Mouse (Mus musculus): Measurements from ENCODE around the gene Olfr90. TPM values are rescaled to one million over a fixed set of nuclear protein-coding genes. Genes with fewer than 3 reads are reported as not detected.

Gene Olfr90
- polyA plus RNA-seq, 1 experiment, result not detected

- peaks cover 46% of the 10 kb centered on the region for H3K36me3 ChIP-seq (ENCODE audit: control insufficient read depth, insufficient read depth)
- no peak for TF ChIP-seq POLR2A (IDR thresholded peaks at IDR 0.05; ENCODE audit: insufficient read length, low read depth)
- TF ChIP-seq REST (IDR thresholded peaks at IDR 0.05; ENCODE audit: insufficient read depth, insufficient read length), result no peak
- TF ChIP-seq MAX (IDR thresholded peaks at IDR 0.05; ENCODE audit: low read depth), result no peak
- no peak for TF ChIP-seq E2F4 (IDR thresholded peaks at IDR 0.05; ENCODE audit: insufficient read depth)
- TF ChIP-seq SRF (IDR thresholded peaks at IDR 0.05; ENCODE audit: control insufficient read depth, insufficient read length, low read depth), result no peak
- TF ChIP-seq CEBPB (IDR thresholded peaks at IDR 0.05; ENCODE audit: insufficient read depth, poor library complexity, severe bottlenecking), result no peak
- no peak for TF ChIP-seq USF1 (IDR thresholded peaks at IDR 0.05; ENCODE audit: low read depth)
- no peak for TF ChIP-seq MYOG (IDR thresholded peaks at IDR 0.05; ENCODE audit: control insufficient read depth in 1 of 3, insufficient read depth in 1 of 3, insufficient read length in 2 of 3, low read depth in 2 of 3)
- no peak for TF ChIP-seq TCF12 (IDR thresholded peaks at IDR 0.05; ENCODE audit: insufficient read depth, poor library complexity, severe bottlenecking)
- no peak for TF ChIP-seq POLR2AphosphoS2 (IDR thresholded peaks at IDR 0.05; ENCODE audit: insufficient read length, low read depth)
- no peak for TF ChIP-seq TCF3 (IDR thresholded peaks at IDR 0.05; ENCODE audit: insufficient read length, low read depth)
- TF ChIP-seq MYOD1 (IDR thresholded peaks at IDR 0.05; ENCODE audit: control insufficient read depth in 1 of 3, insufficient read length in 2 of 3, low read depth in 2 of 3), result no peak
- no peaks in the 10 kb centered on the region for H3K27me3 ChIP-seq (ENCODE audit: control insufficient read depth, insufficient read depth, insufficient read length)
- no peak overlapping the region for H3ac ChIP-seq (ENCODE audit: control insufficient read depth, insufficient read length)
- H3K4me2 ChIP-seq (ENCODE audit: low read depth), result no peak overlapping the region
- no peaks in the 10 kb centered on the region for H3K79me2 ChIP-seq (ENCODE audit: control insufficient read depth, insufficient read depth)
- H3K4me3 ChIP-seq, result no peak overlapping the region
Measured at GRCm38 (mm10) chr17:37063686-37064495, 24.4 kb downstream of the Olfr90 start.

GRCm38 (mm10) chr17:37063063-37063462 is 25.2 kb downstream of the Olfr90 start:
- Histone ChIP-seq H3K4me3 (no peak overlapping the region), H3K27me3 (ENCODE audit: control insufficient read depth, insufficient read depth, insufficient read length) (no peaks in the 10 kb centered on the region), H3K79me2 (ENCODE audit: control insufficient read depth, insufficient read depth) (no peaks in the 10 kb centered on the region), H3ac (ENCODE audit: control insufficient read depth, insufficient read length) (no peak overlapping the region), H3K4me2 (ENCODE audit: low read depth) (no peak overlapping the region), H3K36me3 (ENCODE audit: control insufficient read depth, insufficient read depth) (peaks cover 46% of the 10 kb centered on the region)
- no peak for TF ChIP-seq POLR2A (IDR thresholded peaks at IDR 0.05; ENCODE audit: insufficient read length, low read depth)
- no peak for TF ChIP-seq MYOD1 (IDR thresholded peaks at IDR 0.05; ENCODE audit: control insufficient read depth in 1 of 3, insufficient read length in 2 of 3, low read depth in 2 of 3)
- no peak for TF ChIP-seq TCF3 (IDR thresholded peaks at IDR 0.05; ENCODE audit: insufficient read length, low read depth)
- TF ChIP-seq MYOG (IDR thresholded peaks at IDR 0.05; ENCODE audit: control insufficient read depth in 1 of 3, insufficient read depth in 1 of 3, insufficient read length in 2 of 3, low read depth in 2 of 3), result no peak
- no peak for TF ChIP-seq POLR2AphosphoS2 (IDR thresholded peaks at IDR 0.05; ENCODE audit: insufficient read length, low read depth)
- TF ChIP-seq TCF12 (IDR thresholded peaks at IDR 0.05; ENCODE audit: insufficient read depth, poor library complexity, severe bottlenecking), result no peak

GRCm38 (mm10) chr17:37062101-37062641 is 26.1 kb downstream of the Olfr90 start:
- TF ChIP-seq E2F4 (IDR thresholded peaks at IDR 0.05; ENCODE audit: insufficient read depth), result no peak
- TF ChIP-seq SRF (IDR thresholded peaks at IDR 0.05; ENCODE audit: control insufficient read depth, insufficient read length, low read depth), result no peak
- no peak for TF ChIP-seq REST (IDR thresholded peaks at IDR 0.05; ENCODE audit: insufficient read depth, insufficient read length)
- no peak for TF ChIP-seq TCF3 (IDR thresholded peaks at IDR 0.05; ENCODE audit: insufficient read length, low read depth)
- TF ChIP-seq MYOG (IDR thresholded peaks at IDR 0.05; ENCODE audit: control insufficient read depth in 1 of 3, insufficient read depth in 1 of 3, insufficient read length in 2 of 3, low read depth in 2 of 3), result no peak
- TF ChIP-seq POLR2AphosphoS2 (IDR thresholded peaks at IDR 0.05; ENCODE audit: insufficient read length, low read depth), result no peak
- TF ChIP-seq MAX (IDR thresholded peaks at IDR 0.05; ENCODE audit: low read depth), result no peak
- TF ChIP-seq MYOD1 (IDR thresholded peaks at IDR 0.05; ENCODE audit: control insufficient read depth in 1 of 3, insufficient read length in 2 of 3, low read depth in 2 of 3), result no peak
- TF ChIP-seq CEBPB (IDR thresholded peaks at IDR 0.05; ENCODE audit: insufficient read depth, poor library complexity, severe bottlenecking), result no peak
- TF ChIP-seq POLR2A (IDR thresholded peaks at IDR 0.05; ENCODE audit: insufficient read length, low read depth), result no peak
- TF ChIP-seq TCF12 (IDR thresholded peaks at IDR 0.05; ENCODE audit: insufficient read depth, poor library complexity, severe bottlenecking), result no peak
- no peak for TF ChIP-seq USF1 (IDR thresholded peaks at IDR 0.05; ENCODE audit: low read depth)
- H3ac ChIP-seq (ENCODE audit: control insufficient read depth, insufficient read length), result no peak overlapping the region
- no peaks in the 10 kb centered on the region for H3K27me3 ChIP-seq (ENCODE audit: control insufficient read depth, insufficient read depth, insufficient read length)
- no peak overlapping the region for H3K4me3 ChIP-seq
- H3K4me2 ChIP-seq (ENCODE audit: low read depth), result no peak overlapping the region
- no peaks in the 10 kb centered on the region for H3K79me2 ChIP-seq (ENCODE audit: control insufficient read depth, insufficient read depth)
- H3K36me3 ChIP-seq (ENCODE audit: control insufficient read depth, insufficient read depth), result peaks cover 46% of the 10 kb centered on the region

GRCm38 (mm10) chr17:37061435-37061834 is 26.9 kb downstream of the Olfr90 start:
- TF ChIP-seq SRF (IDR thresholded peaks at IDR 0.05; ENCODE audit: control insufficient read depth, insufficient read length, low read depth), result no peak
- TF ChIP-seq USF1 (IDR thresholded peaks at IDR 0.05; ENCODE audit: low read depth), result no peak
- TF ChIP-seq REST (IDR thresholded peaks at IDR 0.05; ENCODE audit: insufficient read depth, insufficient read length), result no peak
- TF ChIP-seq POLR2A (IDR thresholded peaks at IDR 0.05; ENCODE audit: insufficient read length, low read depth), result no peak
- TF ChIP-seq TCF12 (IDR thresholded peaks at IDR 0.05; ENCODE audit: insufficient read depth, poor library complexity, severe bottlenecking), result no peak
- no peak for TF ChIP-seq MAX (IDR thresholded peaks at IDR 0.05; ENCODE audit: low read depth)
- no peak for TF ChIP-seq MYOD1 (IDR thresholded peaks at IDR 0.05; ENCODE audit: control insufficient read depth in 1 of 3, insufficient read length in 2 of 3, low read depth in 2 of 3)
- TF ChIP-seq TCF3 (IDR thresholded peaks at IDR 0.05; ENCODE audit: insufficient read length, low read depth), result no peak
- no peak for TF ChIP-seq POLR2AphosphoS2 (IDR thresholded peaks at IDR 0.05; ENCODE audit: insufficient read length, low read depth)
- no peak for TF ChIP-seq E2F4 (IDR thresholded peaks at IDR 0.05; ENCODE audit: insufficient read depth)
- TF ChIP-seq MYOG (IDR thresholded peaks at IDR 0.05; ENCODE audit: control insufficient read depth in 1 of 3, insufficient read depth in 1 of 3, insufficient read length in 2 of 3, low read depth in 2 of 3), result no peak
- TF ChIP-seq CEBPB (IDR thresholded peaks at IDR 0.05; ENCODE audit: insufficient read depth, poor library complexity, severe bottlenecking), result no peak
- Histone ChIP-seq H3K4me3 (no peak overlapping the region), H3K36me3 (ENCODE audit: control insufficient read depth, insufficient read depth) (peaks cover 52% of the 10 kb centered on the region)

More at GRCm38 (mm10) chr17:37061435-37061834, 26.9 kb downstream of the Olfr90 start:
- no peak overlapping the region for H3K4me2 ChIP-seq (ENCODE audit: low read depth)
- no peak overlapping the region for H3ac ChIP-seq (ENCODE audit: control insufficient read depth, insufficient read length)
- H3K79me2 ChIP-seq (ENCODE audit: control insufficient read depth, insufficient read depth), result no peaks in the 10 kb centered on the region
- no peaks in the 10 kb centered on the region for H3K27me3 ChIP-seq (ENCODE audit: control insufficient read depth, insufficient read depth, insufficient read length)
